Mouse (Mus musculus) forebrain, embryonic 11.5 days (tissue): Measurements from ENCODE around the gene Yipf1. TPM values are rescaled to one million over a fixed set of nuclear protein-coding genes. Genes with fewer than 3 reads are reported as not detected.

Experiments used
- ATAC-seq: fragments of 200-750 bp; cut with Nextera tagmentation; replicated peaks from 2 replicates; pipeline ENCODE4 v1.8.0; 2017; ENCODE audit warnings: moderate TSS enrichment; ENCODE audit not compliant: low FRiP score
- DNase-seq: peaks from one replicate; pipeline ENCODE4 v3.0.0-alpha.2; 2017; ENCODE audit warnings: low spot score
- H3K27ac ChIP-seq: fragments of 300-500 bp; sonication (generic); 2 replicates; pipeline ENCODE4 v1.5.1; 2014; ENCODE audit warnings: low read depth, low read length
- H3K27me3 ChIP-seq: fragments of 300-500 bp; sonication (generic); 2 replicates; pipeline ENCODE4 v1.6.1; 2014; ENCODE audit warnings: mild to moderate bottlenecking, low read length, mixed read lengths; ENCODE audit not compliant: control insufficient read depth, insufficient read depth
- H3K36me3 ChIP-seq: fragments of 300-500 bp; sonication (generic); 2 replicates; pipeline ENCODE4 v1.6.1; 2014; ENCODE audit warnings: mild to moderate bottlenecking, low read length, moderate library complexity, mixed read lengths; ENCODE audit not compliant: control insufficient read depth, insufficient read depth
- H3K4me1 ChIP-seq: fragments of 300-500 bp; sonication (generic); replicated peaks from 2 replicates; pipeline ENCODE4 v1.6.1; 2014; ENCODE audit warnings: low read length, mixed read lengths; ENCODE audit not compliant: control insufficient read depth, insufficient read depth
- H3K4me2 ChIP-seq: fragments of 300-500 bp; sonication (generic); 2 replicates; pipeline ENCODE4 v1.6.1; 2014; ENCODE audit warnings: low read depth, mild to moderate bottlenecking, low read length, moderate library complexity, mixed read lengths; ENCODE audit not compliant: severe bottlenecking
- H3K4me3 ChIP-seq: fragments of 300-500 bp; sonication (generic); 2 replicates; pipeline ENCODE4 v1.5.1; 2014; ENCODE audit warnings: low read depth, low read length
- H3K9ac ChIP-seq: fragments of 300-500 bp; sonication (generic); 2 replicates; pipeline ENCODE4 v1.6.1; 2014; ENCODE audit warnings: low read length
- H3K9me3 ChIP-seq: fragments of 300-500 bp; sonication (generic); 2 replicates; pipeline ENCODE4 v1.6.1; 2016; ENCODE audit warnings: low read length, mixed read lengths; ENCODE audit not compliant: control insufficient read depth
- WGBS: fragments of 180-500 bp; shearing (Covaris S2); extraction: QIAGEN DNeasy Blood & Tissue Kit; methylation state at CpG from one replicate; pipeline ENCODE4 v1.1.7; 2014; 5-methylcytosine and 5-hydroxymethylcytosine counted together
- polyA plus RNA-seq: library from polyadenylated mRNA; unstranded; fragments of >200 nt; fragmentation: Nextera tagmentation; extraction: Ambion mirVana; gene quantifications from 2 replicates; pipeline ENCODE4 v1.2.1, GENCODE M21; 2014

The Yipf1 gene
- polyA plus RNA-seq, 1 experiment from 2014 or later, result 35.6 TPM

DNA sequence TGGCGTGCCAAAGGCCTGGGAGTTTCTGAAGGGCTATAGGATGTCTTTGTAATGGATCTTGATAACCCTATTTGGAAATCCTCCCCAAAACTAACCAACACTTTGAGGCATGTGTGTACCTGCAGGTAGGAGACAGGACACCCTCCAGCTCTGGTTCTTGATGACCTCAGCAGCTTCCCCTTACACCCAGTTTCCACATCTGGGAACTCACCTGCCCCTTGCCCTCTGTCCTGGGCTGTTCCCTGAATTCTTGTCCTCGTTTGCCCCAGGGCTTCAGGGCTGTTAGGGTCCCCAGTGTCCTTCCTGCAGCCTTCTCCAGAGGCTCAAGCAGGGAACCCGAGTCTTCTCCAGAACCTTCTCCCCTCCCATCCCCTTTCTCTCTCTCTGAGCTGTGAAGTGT, 10.6 kb upstream of the Yipf1 start:
- no peak overlapping the region for H3K27ac ChIP-seq
- H3K9ac ChIP-seq, result no peak overlapping the region
- DNase-seq, result no peak
- H3K36me3 ChIP-seq, result no peaks in the 10 kb centered on the region
- no peak for ATAC-seq
- no peak overlapping the region for H3K4me2 ChIP-seq
- H3K4me1 ChIP-seq, result no peaks in the 10 kb centered on the region
- no peak overlapping the region for H3K4me3 ChIP-seq
- WGBS, result 66% methylated on average over 3 of the region's 3 CpGs
- no peaks in the 10 kb centered on the region for H3K27me3 ChIP-seq
- no peaks in the 10 kb centered on the region for H3K9me3 ChIP-seq

DNA sequence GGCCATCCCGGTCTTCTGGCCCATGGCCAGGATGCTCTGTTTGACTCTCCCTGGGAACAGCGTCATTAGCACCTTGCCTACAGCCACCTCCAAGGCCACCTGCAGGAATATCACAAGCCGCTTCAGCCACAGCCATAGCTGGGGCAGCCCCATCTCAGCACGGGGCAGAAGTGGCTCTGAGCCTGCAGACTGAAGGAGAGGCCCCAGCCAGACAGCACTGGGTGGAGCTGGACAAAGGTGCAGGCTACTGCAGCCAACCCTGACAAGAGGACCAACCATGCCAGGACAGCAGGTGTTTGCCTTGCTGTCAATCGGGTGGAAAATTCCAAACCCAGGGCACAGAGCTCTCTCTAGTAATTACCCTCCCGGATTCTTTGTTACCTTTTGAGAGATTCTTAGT, 7.2 kb upstream of the Yipf1 start, which contains the start of gene Dio1:
TSS of gene Dio1 (minus strand) at position 204 of the 400 bp plus-strand sequence.
- H3K9me3 ChIP-seq, result no peaks in the 10 kb centered on the region
- DNase-seq (no peak), ATAC-seq (no peak)
- H3K4me3 ChIP-seq, result no peak within 1 kb of the TSS
- H3K27me3 ChIP-seq, result no peaks in the 10 kb centered on the region
- no peak within 1 kb of the TSS for H3K9ac ChIP-seq
- no peak within 1 kb of the TSS for H3K27ac ChIP-seq
- H3K4me2 ChIP-seq, result no peak within 1 kb of the TSS
- no peaks in the 10 kb centered on the region for H3K36me3 ChIP-seq
- H3K4me1 ChIP-seq, result no peaks in the 10 kb centered on the region
- 57% methylated on average over 6 of the region's 6 CpGs for WGBS

DNA sequence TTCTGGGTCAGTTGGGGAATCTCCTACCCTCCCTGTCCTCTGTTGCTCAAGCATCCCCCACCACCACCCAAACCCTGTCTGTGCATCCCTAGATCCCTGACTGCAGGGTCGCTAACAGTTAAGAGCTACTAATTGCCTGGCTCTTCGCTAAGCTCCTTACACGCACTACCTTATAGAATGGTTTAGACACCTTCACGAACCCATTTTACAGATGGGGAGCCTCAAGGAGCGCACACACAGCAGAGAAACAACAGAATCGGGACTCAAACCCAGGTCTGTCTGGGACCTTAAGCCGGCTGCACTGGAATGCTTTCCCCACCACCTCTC, 279 bp downstream of the Yipf1 start:
- H3K9ac ChIP-seq, result peak overlapping the region; percentile 56
- no peaks in the 10 kb centered on the region for H3K27me3 ChIP-seq
- H3K36me3 ChIP-seq, result no peaks in the 10 kb centered on the region
- DNase-seq, result no peak
- peak overlapping the region; percentile 73 for H3K4me2 ChIP-seq
- H3K9me3 ChIP-seq, result no peaks in the 10 kb centered on the region
- peaks cover 4% of the 10 kb centered on the region; the same call in 1 of the 2 replicates for H3K4me1 ChIP-seq
- no peak overlapping the region for H3K27ac ChIP-seq
- no peak for ATAC-seq
- WGBS, result 11% methylated on average over 7 of the region's 7 CpGs
- H3K4me3 ChIP-seq, result peak overlapping the region; percentile 57

DNA sequence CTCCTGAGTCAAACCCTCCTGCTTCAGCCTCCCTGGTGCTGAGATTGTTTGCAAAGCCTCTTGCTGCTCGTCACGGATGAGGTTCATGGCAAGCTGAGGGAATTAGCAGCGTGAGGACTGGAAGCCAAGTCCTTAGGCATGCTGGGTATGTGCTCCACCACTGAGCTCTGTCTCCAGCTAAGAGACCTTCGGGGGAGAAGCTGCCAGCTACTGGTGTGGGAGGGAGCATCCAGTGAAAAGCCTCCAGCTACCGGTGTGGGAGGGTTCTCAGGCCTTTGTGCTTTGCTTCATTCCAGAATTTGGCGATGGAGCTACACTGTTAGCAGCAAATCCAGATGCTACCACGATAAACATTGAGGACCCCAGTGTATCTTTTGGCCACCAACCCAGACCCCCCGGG, 4.5 kb downstream of the Yipf1 start:
- DNase-seq (no peak), ATAC-seq (no peak)
- Histone ChIP-seq H3K9me3 (no peaks in the 10 kb centered on the region), H3K27me3 (no peaks in the 10 kb centered on the region), H3K4me2 (no peak overlapping the region), H3K4me1 (peaks cover 2% of the 10 kb centered on the region; the same call in 1 of the 2 replicates), H3K36me3 (no peaks in the 10 kb centered on the region), H3K4me3 (no peak overlapping the region), H3K9ac (no peak overlapping the region), H3K27ac (no peak overlapping the region)
- 80% methylated on average over 8 of the region's 8 CpGs for WGBS

DNA sequence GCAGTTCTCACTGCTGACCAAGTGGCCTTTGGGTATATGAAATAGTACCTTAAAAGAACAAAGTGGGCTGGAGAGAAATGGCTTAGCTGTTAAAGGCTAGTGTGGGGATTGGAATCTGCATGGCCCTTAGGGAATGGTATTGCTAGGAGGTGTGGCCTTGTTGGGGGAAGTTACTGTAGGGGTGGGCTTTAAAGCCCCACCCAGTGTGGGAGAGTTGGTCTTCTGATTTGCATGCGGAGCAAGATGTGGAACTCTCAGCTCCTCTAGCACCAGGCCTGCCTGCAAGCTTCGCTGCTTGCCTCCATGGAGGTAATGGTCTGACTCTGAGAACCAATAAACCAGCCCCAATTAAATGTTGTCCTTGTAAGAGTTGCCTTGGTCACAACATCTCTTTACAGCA, 6.9 kb downstream of the Yipf1 start:
- no peaks in the 10 kb centered on the region for H3K36me3 ChIP-seq

DNA sequence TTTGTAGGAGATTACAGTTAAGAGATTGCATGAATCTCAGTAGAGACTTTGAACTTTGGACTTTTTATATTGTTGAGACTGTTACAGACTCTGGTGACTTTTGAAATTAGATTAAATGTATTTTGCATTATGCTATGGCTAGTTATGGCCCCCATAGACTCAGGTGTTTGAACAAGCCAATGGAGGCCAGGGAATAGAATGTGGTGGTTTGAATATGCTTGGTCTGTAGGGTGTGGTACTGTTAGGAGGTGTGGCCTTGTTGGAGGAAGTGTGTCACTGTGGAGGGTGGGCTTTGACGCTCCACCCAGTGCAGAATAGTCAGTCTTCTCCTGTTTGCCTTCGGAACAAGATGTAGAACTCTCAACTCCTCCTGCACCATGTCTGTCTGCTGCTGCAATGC, 8.9 kb downstream of the Yipf1 start:
- Histone ChIP-seq H3K4me3 (no peak overlapping the region), H3K9ac (no peak overlapping the region), H3K27me3 (no peaks in the 10 kb centered on the region), H3K4me1 (no peaks in the 10 kb centered on the region), H3K9me3 (no peaks in the 10 kb centered on the region), H3K27ac (no peak overlapping the region), H3K4me2 (no peak overlapping the region), H3K36me3 (no peaks in the 10 kb centered on the region)
- DNase-seq, result no peak
- ATAC-seq, result no peak
- WGBS, result 86% methylated on average over 2 of the region's 2 CpGs

More for the DNA sequence above, 6.9 kb downstream of the Yipf1 start:
- ATAC-seq, result no peak
- Histone ChIP-seq H3K9me3 (no peaks in the 10 kb centered on the region), H3K4me3 (no peak overlapping the region), H3K27me3 (no peaks in the 10 kb centered on the region), H3K4me2 (no peak overlapping the region), H3K4me1 (no peaks in the 10 kb centered on the region), H3K9ac (no peak overlapping the region), H3K27ac (no peak overlapping the region)
- WGBS, result 81% methylated on average over 2 of the region's 2 CpGs
- no peak for DNase-seq

DNA sequence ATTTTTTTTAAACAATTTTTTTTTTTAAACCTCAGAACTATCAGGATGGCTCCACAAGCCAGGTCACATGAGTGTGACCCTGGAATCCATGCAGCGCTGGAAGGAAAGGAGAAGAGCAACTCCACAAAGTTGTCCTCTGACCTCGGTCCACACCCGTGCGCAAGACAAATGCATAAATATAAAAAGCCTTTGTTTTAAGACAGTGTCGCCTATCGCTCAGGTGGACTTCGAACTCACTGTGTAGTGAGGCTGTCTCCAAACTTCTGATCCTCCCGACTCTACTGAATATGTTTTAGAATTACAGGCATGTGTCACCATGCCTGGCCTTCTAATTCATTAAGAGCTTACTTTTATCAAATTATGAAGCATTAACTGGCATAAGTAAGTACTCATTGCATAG, 14.4 kb downstream of the Yipf1 start:
- no peak overlapping the region for H3K4me3 ChIP-seq

DNA sequence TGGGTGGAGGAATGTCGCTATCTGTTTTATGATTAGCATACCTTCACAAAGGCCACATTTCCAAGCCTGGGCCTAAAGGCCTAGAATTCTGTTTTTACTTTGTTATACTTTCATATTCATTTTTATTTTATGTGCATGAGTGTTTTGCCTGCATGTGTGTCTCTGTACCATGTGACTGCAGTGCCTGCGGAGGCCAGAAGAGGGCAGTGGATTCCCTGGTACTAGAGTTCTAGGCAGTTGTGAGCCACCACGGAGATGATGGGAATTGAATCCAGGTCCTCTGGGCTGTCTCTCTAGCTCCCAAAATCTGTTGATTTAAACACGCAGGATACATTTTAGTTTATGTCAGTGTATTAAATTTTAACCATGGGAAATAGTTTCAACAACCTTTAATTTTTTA, 19.4 kb downstream of the Yipf1 start:
- 89% methylated on average over 4 of the region's 4 CpGs for WGBS
- Histone ChIP-seq H3K4me3 (no peak overlapping the region), H3K27ac (no peak overlapping the region), H3K36me3 (no peaks in the 10 kb centered on the region), H3K9ac (no peak overlapping the region), H3K4me1 (no peaks in the 10 kb centered on the region), H3K27me3 (no peaks in the 10 kb centered on the region), H3K9me3 (no peaks in the 10 kb centered on the region), H3K4me2 (no peak overlapping the region)
- no peak for DNase-seq
- ATAC-seq, result no peak

More for the DNA sequence above, 14.4 kb downstream of the Yipf1 start:
- Histone ChIP-seq H3K9me3 (no peaks in the 10 kb centered on the region), H3K9ac (no peak overlapping the region), H3K27ac (no peak overlapping the region), H3K4me2 (no peak overlapping the region), H3K36me3 (no peaks in the 10 kb centered on the region), H3K27me3 (no peaks in the 10 kb centered on the region), H3K4me1 (no peaks in the 10 kb centered on the region)
- no peak for DNase-seq
- no peak for ATAC-seq
- WGBS, result 95% methylated on average over 8 of the region's 8 CpGs

DNA sequence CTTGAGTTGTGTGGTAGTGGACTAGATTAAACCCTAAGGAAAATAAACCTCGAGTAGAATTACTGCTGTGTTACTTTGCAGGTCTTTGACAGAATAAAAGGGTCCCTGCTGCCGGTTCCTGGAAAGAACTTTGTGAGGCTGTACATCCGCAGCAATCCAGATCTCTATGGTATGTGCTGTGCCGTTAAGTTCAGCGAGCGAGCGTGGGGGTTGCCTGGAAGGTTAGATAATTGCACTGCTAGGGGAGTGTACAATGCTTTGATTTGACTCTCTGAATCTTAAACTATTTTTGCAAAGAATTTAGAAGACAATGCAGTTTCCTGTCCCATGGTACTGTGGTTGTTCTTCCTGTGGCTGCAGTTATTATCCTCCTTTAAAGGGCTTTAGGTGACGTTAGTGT, 22.2 kb downstream of the Yipf1 start:
- DNase-seq (no peak), ATAC-seq (no peak)
- Histone ChIP-seq H3K4me3 (no peak overlapping the region), H3K4me2 (no peak overlapping the region), H3K27me3 (no peaks in the 10 kb centered on the region), H3K4me1 (no peaks in the 10 kb centered on the region), H3K27ac (no peak overlapping the region), H3K36me3 (no peaks in the 10 kb centered on the region), H3K9me3 (no peaks in the 10 kb centered on the region), H3K9ac (no peak overlapping the region)
- 80% methylated on average over 8 of the region's 8 CpGs for WGBS
